Mouse (Mus musculus) right cerebral cortex, postnatal 4 days (tissue): Measurements from ENCODE around the gene Phxr2.

Experiments used
- DNase-seq: peaks from one replicate; pipeline ENCODE4 v3.0.0-alpha.2; 2022

The Phxr2 gene

GRCm38 (mm10) chr10:99086029-99086428, 40.1 kb downstream of the Phxr2 start:
- DNase-seq: no peak

GRCm38 (mm10) chr10:99085240-99085587, 40.9 kb downstream of the Phxr2 start:
- DNase-seq: no peak

GRCm38 (mm10) chr10:99084397-99085239, 41.5 kb downstream of the Phxr2 start:
- peak; percentile 98 for DNase-seq

- peak; percentile 20 for DNase-seq
Measured at GRCm38 (mm10) chr10:99083431-99084003, 42.6 kb downstream of the Phxr2 start.

GRCm38 (mm10) chr10:99081569-99081990, 44.5 kb downstream of the Phxr2 start:
- no peak for DNase-seq

GRCm38 (mm10) chr10:99078621-99079020, 47.5 kb downstream of the Phxr2 start:
- no peak for DNase-seq

- no peak for DNase-seq
Measured at GRCm38 (mm10) chr10:99076113-99076895, 49.8 kb downstream of the Phxr2 start.
